Mouse (Mus musculus): ENCODE data around the gene Tfb2m. TPM values are rescaled to one million over a fixed set of nuclear protein-coding genes. Genes with fewer than 3 reads are reported as not detected.
A peak's percentile ranks its signal among the peaks of the same experiment; 100 is the strongest.
"Not testable (repeated sequence)": the region's sequence is repeated elsewhere in the genome, so short reads cannot be mapped to it uniquely, and the experiment has no call there.

Gene Tfb2m
- polyA plus RNA-seq (2015; fragmentation: Nextera tagmentation; extraction: Ambion mirVana): 30.5 and 31.1 TPM in 2 replicates

GRCm38 (mm10) chr1:179545768-179546550, at the start of gene Tfb2m, which contains the start of gene Cnst:
Gene Tfb2m (minus strand): TSS chr1:179546267.
Gene Cnst (plus strand): TSS chr1:179546370.
- ATAC-seq (ENCODE audit: borderline replicate concordance, extremely low read depth, low FRiP score, low TSS enrichment): peak; percentile 99
- under 1% methylated on average over 69 of the region's 69 CpGs for WGBS

GRCm38 (mm10) chr1:179592972-179593371, 46.9 kb upstream of the Tfb2m start:
- Histone ChIP-seq H3K9me3 (no peaks in the 10 kb centered on the region), H3K36me3 (no peaks in the 10 kb centered on the region), H3K4me3 (no peak overlapping the region), H3K4me1 (peaks cover 2% of the 10 kb centered on the region; the same call in 1 of the 2 replicates), H3K4me2 (no peak overlapping the region), H3K27ac (no peak overlapping the region), H3K27me3 (no peaks in the 10 kb centered on the region), H3K9ac (no peak overlapping the region)
- 78% methylated on average over 7 of the region's 7 CpGs for WGBS
- ATAC-seq (ENCODE audit: borderline replicate concordance, extremely low read depth, low FRiP score, low TSS enrichment): no peak

More at GRCm38 (mm10) chr1:179545768-179546550, at the start of gene Tfb2m, which contains the start of gene Cnst:
- H3K27ac ChIP-seq: peak within 1 kb of the TSS; percentile 97
- not testable (repeated sequence) for H3K9me3 ChIP-seq, H3K36me3 ChIP-seq, H3K27me3 ChIP-seq
- peak within 1 kb of the TSS; percentile 78 for H3K9ac ChIP-seq
- H3K4me3 ChIP-seq: peak within 1 kb of the TSS; percentile 91
- peaks cover 21% of the 10 kb centered on the region for H3K4me1 ChIP-seq
- H3K4me2 ChIP-seq: peak within 1 kb of the TSS; percentile 67

GRCm38 (mm10) chr1:179592143-179592542, 46.1 kb upstream of the Tfb2m start:
- Histone ChIP-seq H3K9ac (no peak overlapping the region), H3K4me2 (no peak overlapping the region), H3K9me3 (no peaks in the 10 kb centered on the region), H3K27ac (no peak overlapping the region), H3K4me3 (no peak overlapping the region), H3K27me3 (no peaks in the 10 kb centered on the region), H3K4me1 (peaks cover 2% of the 10 kb centered on the region; the same call in 1 of the 2 replicates), H3K36me3 (no peaks in the 10 kb centered on the region)
- 90% methylated on average over 2 of the region's 2 CpGs for WGBS
- no peak for ATAC-seq (ENCODE audit: borderline replicate concordance, extremely low read depth, low FRiP score, low TSS enrichment)

- WGBS: 75% methylated on average over 12 of the region's 12 CpGs
- ATAC-seq (ENCODE audit: borderline replicate concordance, extremely low read depth, low FRiP score, low TSS enrichment): no peak
- H3K36me3 ChIP-seq: no peaks in the 10 kb centered on the region
Observed at GRCm38 (mm10) chr1:179591639-179592038, 45.6 kb upstream of the Tfb2m start.

GRCm38 (mm10) chr1:179588230-179588629, 42.2 kb upstream of the Tfb2m start:
- H3K9me3 ChIP-seq: no peaks in the 10 kb centered on the region
- no peak for ATAC-seq (ENCODE audit: borderline replicate concordance, extremely low read depth, low FRiP score, low TSS enrichment)
- no peaks in the 10 kb centered on the region for H3K27me3 ChIP-seq
- no peaks in the 10 kb centered on the region for H3K36me3 ChIP-seq
- WGBS: 70% methylated on average over 4 of the region's 4 CpGs
- H3K4me3 ChIP-seq: no peak overlapping the region
- H3K9ac ChIP-seq: no peak overlapping the region
- H3K4me2 ChIP-seq: no peak overlapping the region
- no peak overlapping the region for H3K27ac ChIP-seq
- H3K4me1 ChIP-seq: peaks cover 2% of the 10 kb centered on the region; the same call in 1 of the 2 replicates

More at GRCm38 (mm10) chr1:179591639-179592038, 45.6 kb upstream of the Tfb2m start:
- Histone ChIP-seq H3K9me3 (no peaks in the 10 kb centered on the region), H3K27me3 (no peaks in the 10 kb centered on the region), H3K9ac (no peak overlapping the region), H3K4me3 (no peak overlapping the region), H3K4me2 (no peak overlapping the region), H3K4me1 (peaks cover 2% of the 10 kb centered on the region; the same call in 1 of the 2 replicates), H3K27ac (no peak overlapping the region)

- WGBS: 64% methylated on average over 3 of the region's 3 CpGs
- Histone ChIP-seq H3K4me3 (no peak overlapping the region), H3K4me2 (no peak overlapping the region), H3K27ac (no peak overlapping the region), H3K9me3 (no peaks in the 10 kb centered on the region), H3K27me3 (no peaks in the 10 kb centered on the region), H3K36me3 (no peaks in the 10 kb centered on the region), H3K9ac (no peak overlapping the region), H3K4me1 (peaks cover 2% of the 10 kb centered on the region; the same call in 1 of the 2 replicates)
- no peak for ATAC-seq (ENCODE audit: borderline replicate concordance, extremely low read depth, low FRiP score, low TSS enrichment)
Observed at GRCm38 (mm10) chr1:179586430-179587095, 40.5 kb upstream of the Tfb2m start.

- Histone ChIP-seq H3K9ac (no peak overlapping the region), H3K36me3 (no peaks in the 10 kb centered on the region), H3K27me3 (no peaks in the 10 kb centered on the region), H3K4me3 (no peak overlapping the region), H3K4me1 (peaks cover 2% of the 10 kb centered on the region; the same call in 1 of the 2 replicates), H3K27ac (no peak overlapping the region), H3K4me2 (no peak overlapping the region), H3K9me3 (no peaks in the 10 kb centered on the region)
- 87% methylated on average over 9 of the region's 9 CpGs for WGBS
- peak; percentile 27; the same call in 1 of the 2 replicates for ATAC-seq (ENCODE audit: borderline replicate concordance, extremely low read depth, low FRiP score, low TSS enrichment)
Observed at GRCm38 (mm10) chr1:179585646-179586045, 39.6 kb upstream of the Tfb2m start.

GRCm38 (mm10) chr1:179584220-179584619, 38.2 kb upstream of the Tfb2m start:
- no peak overlapping the region for H3K27ac ChIP-seq
- 84% methylated on average over 4 of the region's 4 CpGs for WGBS
- H3K4me1 ChIP-seq: peaks cover 2% of the 10 kb centered on the region; the same call in 1 of the 2 replicates

GRCm38 (mm10) chr1:179583090-179583489, 37.0 kb upstream of the Tfb2m start:
- peaks cover under 1% of the 10 kb centered on the region; the same call in 1 of the 2 replicates for H3K4me1 ChIP-seq

More at GRCm38 (mm10) chr1:179584220-179584619, 38.2 kb upstream of the Tfb2m start:
- Histone ChIP-seq H3K36me3 (no peaks in the 10 kb centered on the region), H3K4me3 (no peak overlapping the region), H3K27me3 (no peaks in the 10 kb centered on the region), H3K9me3 (no peaks in the 10 kb centered on the region), H3K4me2 (no peak overlapping the region), H3K9ac (no peak overlapping the region)
- ATAC-seq (ENCODE audit: borderline replicate concordance, extremely low read depth, low FRiP score, low TSS enrichment): no peak

GRCm38 (mm10) chr1:179582021-179582433, 36.0 kb upstream of the Tfb2m start:
- no peak overlapping the region for H3K4me2 ChIP-seq
- no peak overlapping the region for H3K4me3 ChIP-seq
- H3K9ac ChIP-seq: no peak overlapping the region
- H3K9me3 ChIP-seq: no peaks in the 10 kb centered on the region
- no peaks in the 10 kb centered on the region for H3K4me1 ChIP-seq
- WGBS: 46% methylated on average over 6 of the region's 6 CpGs
- no peak overlapping the region for H3K27ac ChIP-seq
- no peaks in the 10 kb centered on the region for H3K36me3 ChIP-seq
- H3K27me3 ChIP-seq: no peaks in the 10 kb centered on the region
- no peak for ATAC-seq (ENCODE audit: borderline replicate concordance, extremely low read depth, low FRiP score, low TSS enrichment)

More at GRCm38 (mm10) chr1:179583090-179583489, 37.0 kb upstream of the Tfb2m start:
- Histone ChIP-seq H3K27me3 (no peaks in the 10 kb centered on the region), H3K9me3 (no peaks in the 10 kb centered on the region), H3K4me3 (no peak overlapping the region), H3K36me3 (no peaks in the 10 kb centered on the region), H3K4me2 (no peak overlapping the region), H3K9ac (no peak overlapping the region), H3K27ac (no peak overlapping the region)
- WGBS: 84% methylated on average over 3 of the region's 3 CpGs
- ATAC-seq (ENCODE audit: borderline replicate concordance, extremely low read depth, low FRiP score, low TSS enrichment): no peak

- H3K27me3 ChIP-seq: no peaks in the 10 kb centered on the region
- H3K4me3 ChIP-seq: no peak overlapping the region
- H3K9ac ChIP-seq: no peak overlapping the region
- no peak overlapping the region for H3K4me2 ChIP-seq
- H3K4me1 ChIP-seq: no peaks in the 10 kb centered on the region
- no peaks in the 10 kb centered on the region for H3K9me3 ChIP-seq
- no peak for ATAC-seq (ENCODE audit: borderline replicate concordance, extremely low read depth, low FRiP score, low TSS enrichment)
- no peak overlapping the region for H3K27ac ChIP-seq
- 90% methylated on average over 10 of the region's 10 CpGs for WGBS
- no peaks in the 10 kb centered on the region for H3K36me3 ChIP-seq
Observed at GRCm38 (mm10) chr1:179581422-179581821, 35.4 kb upstream of the Tfb2m start.

GRCm38 (mm10) chr1:179580200-179580599, 34.1 kb upstream of the Tfb2m start:
- Histone ChIP-seq H3K36me3 (no peaks in the 10 kb centered on the region), H3K27me3 (no peaks in the 10 kb centered on the region), H3K4me1 (no peaks in the 10 kb centered on the region), H3K9ac (no peak overlapping the region), H3K4me3 (no peak overlapping the region), H3K4me2 (no peak overlapping the region), H3K27ac (no peak overlapping the region), H3K9me3 (no peaks in the 10 kb centered on the region)
- ATAC-seq (ENCODE audit: borderline replicate concordance, extremely low read depth, low FRiP score, low TSS enrichment): no peak
- WGBS: 53% methylated on average over 8 of the region's 8 CpGs
